Mouse (Mus musculus) spleen, adult 2 months (tissue): Measurements from ENCODE around the gene Plekhg1.

Source experiments
- CTCF ChIP-seq: fragments of 200-500 bp; IDR thresholded peaks from 2 replicates; pipeline ENCODE4 v1.5.1; 2011; ENCODE audit warnings: mild to moderate bottlenecking, inconsistent platforms; ENCODE audit not compliant: insufficient read depth, insufficient read length, insufficient replicate concordance; ENCODE audit errors: extremely low read depth
- POLR2A ChIP-seq: fragments of 200-500 bp; IDR thresholded peaks from 2 replicates; pipeline ENCODE4 v1.6.1; 2011; ENCODE audit warnings: low read depth, low read length, inconsistent platforms

- TF ChIP-seq CTCF (no peak), POLR2A (no peak)
Measured at GRCm38 (mm10) chr10:3700225-3701073, 39.7 kb upstream of the Plekhg1 start.
